Mouse (Mus musculus) retina, postnatal 7 days (tissue): ENCODE results near the gene Anks6.

Source experiments
- DNase-seq: peaks from one replicate; pipeline ENCODE4 v3.0.0-alpha.2; 2012; ENCODE audit warnings: low read depth, low spot score

The Anks6 gene

DNA sequence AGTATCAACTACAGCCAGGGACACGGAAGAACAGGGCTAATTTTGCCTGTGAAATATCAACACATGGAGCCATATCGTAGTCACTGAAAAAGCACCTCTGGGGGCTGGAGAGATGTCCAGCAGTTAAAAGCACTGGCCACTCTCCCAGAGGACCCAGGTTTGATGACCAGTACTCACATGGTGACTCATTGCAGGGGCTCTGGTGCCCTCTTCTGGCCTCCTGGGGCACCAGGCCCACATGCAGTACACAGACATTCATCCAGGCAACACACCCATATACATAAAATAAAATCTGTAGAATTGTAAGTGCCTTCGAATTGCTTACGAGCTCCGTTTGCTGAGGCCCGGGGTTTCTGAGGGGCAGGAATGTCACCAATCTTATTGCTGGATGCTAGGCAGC is 10.3 kb downstream of the Anks6 start:
- DNase-seq: no peak

DNA sequence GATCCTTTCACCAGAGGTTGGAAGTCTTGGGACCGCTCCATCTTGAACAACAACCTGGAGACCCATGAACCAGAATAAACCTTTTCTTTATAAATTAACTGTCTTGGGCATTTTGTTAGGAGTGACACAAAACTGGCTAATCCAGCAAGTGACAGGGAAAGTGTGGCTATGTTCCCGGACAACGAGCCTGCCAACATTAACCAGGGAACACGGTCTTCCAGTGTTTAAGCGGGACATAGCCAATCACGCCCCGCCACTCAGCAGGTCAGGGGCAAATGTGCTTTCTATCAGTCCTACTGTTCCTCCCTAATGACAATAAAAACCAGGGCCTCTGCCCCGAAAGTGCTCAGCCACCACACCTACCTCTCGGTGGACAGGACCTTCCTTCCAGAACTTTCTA is 13.4 kb downstream of the Anks6 start:
- no peak for DNase-seq

- DNase-seq: no peak
Observed at GRCm38 (mm10) chr4:47039586-47039985, 17.6 kb downstream of the Anks6 start.

DNA sequence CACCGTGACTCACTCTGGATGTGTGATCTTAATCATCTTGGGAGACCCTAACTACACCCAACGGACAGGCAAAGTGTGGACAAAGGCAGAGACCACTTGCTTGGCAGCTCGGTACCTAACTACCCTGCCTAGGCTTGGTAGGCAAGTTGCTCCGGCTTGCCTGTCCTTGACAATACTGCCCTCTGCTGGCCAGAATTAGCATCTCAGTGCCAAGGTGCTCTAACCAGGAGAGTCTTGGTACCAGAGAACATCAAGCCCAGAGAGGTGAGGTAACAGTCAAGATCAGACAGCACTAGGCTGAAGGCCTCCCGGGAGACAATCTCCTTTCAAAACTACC is 19.9 kb downstream of the Anks6 start:
- peak; percentile 77 for DNase-seq

GRCm38 (mm10) chr4:47036486-47037320 is 20.5 kb downstream of the Anks6 start:
- DNase-seq: no peak

GRCm38 (mm10) chr4:47035536-47035935 is 21.7 kb downstream of the Anks6 start:
- no peak for DNase-seq

- no peak for DNase-seq
Observed at GRCm38 (mm10) chr4:47032171-47032570, 25.1 kb downstream of the Anks6 start.

GRCm38 (mm10) chr4:47028791-47029190 is 28.4 kb downstream of the Anks6 start:
- DNase-seq: no peak

- no peak for DNase-seq
Observed at GRCm38 (mm10) chr4:47023949-47024348, 33.3 kb downstream of the Anks6 start.

DNA sequence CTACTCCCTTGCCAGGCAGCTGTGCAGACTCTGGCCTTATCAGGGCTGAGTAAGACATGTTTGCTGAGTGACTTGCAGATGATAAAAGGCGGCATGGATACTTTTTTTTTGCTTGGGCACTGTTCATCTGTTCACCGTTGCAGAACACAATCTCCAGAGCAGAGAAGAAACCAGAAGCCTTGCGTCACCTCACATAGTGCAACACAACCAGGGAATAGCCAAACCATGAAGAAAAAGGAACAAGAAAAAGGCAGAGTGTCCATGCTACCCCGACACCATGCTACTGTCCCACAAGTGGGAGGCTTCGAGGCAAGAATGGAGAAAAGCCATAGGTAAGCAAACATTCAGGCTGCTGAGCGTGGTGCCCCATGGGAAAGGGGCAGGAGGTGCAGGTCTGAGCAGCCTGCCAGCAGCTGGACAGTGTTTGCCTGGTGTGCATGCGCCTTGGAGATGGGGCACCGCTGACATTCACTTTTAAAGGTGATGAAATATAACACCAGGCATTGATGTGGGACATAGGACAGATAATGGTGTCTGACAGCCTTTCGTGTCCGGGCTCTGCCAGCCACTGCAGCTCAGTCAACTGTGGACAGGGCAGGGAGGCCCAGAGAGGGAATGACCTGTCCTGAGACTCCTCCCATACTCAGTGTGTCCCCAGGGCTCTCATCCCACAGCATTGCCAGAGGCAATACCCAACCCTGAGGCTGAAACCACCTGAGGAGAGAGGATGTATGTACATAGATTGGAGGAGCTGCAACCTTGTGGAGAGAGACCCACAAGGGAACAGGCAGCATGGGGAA is 34.2 kb downstream of the Anks6 start:
- no peak for DNase-seq

DNA sequence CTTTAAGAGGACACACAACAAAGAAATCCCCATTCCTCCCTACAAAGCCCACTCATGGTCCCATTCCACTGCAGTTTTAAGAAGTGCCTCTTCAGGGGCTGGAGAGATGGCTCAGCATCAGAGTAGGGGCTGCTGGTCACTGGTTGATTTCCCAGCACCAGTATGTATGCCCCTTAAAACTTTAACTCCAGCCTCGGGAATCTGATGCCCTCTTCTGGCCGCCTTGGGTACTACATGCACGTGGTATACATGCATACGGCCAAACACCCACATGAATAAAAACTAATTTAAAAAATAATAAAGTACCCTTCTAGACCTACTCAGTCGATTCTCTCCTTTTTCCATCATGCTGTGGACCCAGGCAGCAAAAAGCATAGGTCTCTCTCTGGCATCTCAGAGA is 36.7 kb downstream of the Anks6 start:
- no peak for DNase-seq

DNA sequence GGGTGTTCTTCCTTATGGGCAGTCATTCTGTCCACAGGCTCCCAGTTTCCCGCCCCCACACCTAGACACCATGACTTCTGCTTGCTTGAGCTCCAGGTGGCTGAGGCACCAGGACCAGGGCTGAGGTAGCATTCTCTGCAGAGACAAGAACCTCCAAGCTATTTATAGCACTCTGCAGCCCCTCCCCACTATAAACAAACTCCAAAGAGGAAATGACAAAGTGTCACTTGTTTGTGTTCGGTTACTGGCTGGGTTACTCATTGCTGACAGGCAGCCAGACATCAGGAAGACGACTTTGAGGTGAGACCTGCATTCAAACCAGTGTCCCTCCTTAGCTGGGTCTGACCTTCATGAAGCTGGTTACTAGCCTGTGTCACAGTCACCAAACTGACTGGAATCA is 42.1 kb downstream of the Anks6 start:
- no peak for DNase-seq

GRCm38 (mm10) chr4:47012476-47012875 is 44.8 kb downstream of the Anks6 start:
- no peak for DNase-seq

DNA sequence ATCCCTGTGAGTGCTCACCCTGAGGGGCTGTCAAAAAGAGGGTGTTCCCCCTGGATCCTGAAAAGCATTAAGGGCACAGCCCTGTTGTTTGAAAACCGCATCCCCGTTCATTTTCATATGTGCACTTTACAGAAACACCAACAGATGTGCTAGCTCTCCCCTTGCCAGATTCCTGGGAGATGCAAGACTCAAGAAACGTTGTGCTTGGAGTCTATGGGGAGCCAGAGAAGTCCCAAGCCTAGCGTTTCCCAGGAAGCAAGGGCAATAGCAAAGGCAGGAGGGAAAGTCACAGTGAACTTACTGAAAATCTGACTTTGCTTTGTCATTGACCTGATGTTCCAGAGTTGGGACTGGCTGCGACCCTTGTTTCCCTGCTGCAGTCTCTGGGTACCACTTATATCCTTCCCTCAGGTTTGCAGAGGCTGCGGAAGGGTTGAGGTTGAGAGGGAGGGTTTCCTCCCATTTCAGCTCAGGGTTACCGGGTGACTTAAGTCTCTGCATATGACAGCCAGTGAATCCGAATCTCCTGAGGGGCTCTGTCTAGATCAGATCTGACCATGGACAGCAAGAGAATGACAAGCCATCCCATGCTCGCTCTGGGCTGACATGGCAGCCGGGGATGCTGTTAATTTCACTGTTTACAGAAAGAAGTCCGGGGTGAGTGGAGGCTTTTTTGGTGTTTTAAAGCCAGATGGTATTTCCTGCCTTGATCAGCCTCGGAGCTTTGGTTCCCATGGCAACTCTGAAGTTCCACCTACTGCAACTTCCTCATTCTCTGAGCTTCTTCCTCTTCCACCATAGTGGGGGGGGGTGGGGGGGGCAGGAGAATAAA is 46.6 kb downstream of the Anks6 start:
- DNase-seq: no peak

DNA sequence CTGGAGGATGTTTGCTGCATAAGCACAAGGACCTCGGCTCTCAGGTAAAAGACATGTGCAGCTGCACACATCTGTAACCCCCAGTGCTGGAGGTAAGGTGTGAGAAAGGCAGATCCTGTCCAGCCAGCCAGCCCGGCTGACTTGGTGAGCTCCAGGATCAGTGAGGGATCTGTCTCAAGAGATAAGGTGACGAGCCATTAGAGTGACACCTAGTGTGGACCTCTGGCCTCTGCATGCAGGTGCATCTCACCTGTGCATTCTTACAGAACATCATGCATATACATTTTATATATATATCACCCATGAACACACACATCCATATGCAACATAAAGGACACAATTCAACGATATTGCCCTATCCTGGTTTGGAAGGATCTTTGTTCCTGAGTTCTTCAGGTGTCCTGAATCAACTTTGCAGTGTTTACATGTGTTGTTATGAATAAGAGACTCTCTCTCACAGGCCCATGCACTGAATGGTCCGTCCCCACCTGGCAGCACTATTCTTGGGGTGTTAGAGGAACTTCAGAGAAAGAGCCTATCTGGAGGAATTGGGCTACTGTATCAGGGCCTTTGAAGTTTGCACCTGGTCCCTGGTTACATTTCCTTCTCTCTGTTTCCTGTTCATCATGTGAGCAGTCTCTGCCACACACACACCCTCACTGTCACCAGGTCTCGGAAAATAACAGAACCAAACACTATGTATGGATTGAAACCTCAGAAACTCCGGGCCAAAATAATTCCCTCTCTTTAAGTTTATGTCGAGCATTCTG is 56.4 kb downstream of the Anks6 start:
- DNase-seq: no peak

- DNase-seq: no peak
Observed at GRCm38 (mm10) chr4:46997969-46998368, 59.3 kb downstream of the Anks6 start.

DNA sequence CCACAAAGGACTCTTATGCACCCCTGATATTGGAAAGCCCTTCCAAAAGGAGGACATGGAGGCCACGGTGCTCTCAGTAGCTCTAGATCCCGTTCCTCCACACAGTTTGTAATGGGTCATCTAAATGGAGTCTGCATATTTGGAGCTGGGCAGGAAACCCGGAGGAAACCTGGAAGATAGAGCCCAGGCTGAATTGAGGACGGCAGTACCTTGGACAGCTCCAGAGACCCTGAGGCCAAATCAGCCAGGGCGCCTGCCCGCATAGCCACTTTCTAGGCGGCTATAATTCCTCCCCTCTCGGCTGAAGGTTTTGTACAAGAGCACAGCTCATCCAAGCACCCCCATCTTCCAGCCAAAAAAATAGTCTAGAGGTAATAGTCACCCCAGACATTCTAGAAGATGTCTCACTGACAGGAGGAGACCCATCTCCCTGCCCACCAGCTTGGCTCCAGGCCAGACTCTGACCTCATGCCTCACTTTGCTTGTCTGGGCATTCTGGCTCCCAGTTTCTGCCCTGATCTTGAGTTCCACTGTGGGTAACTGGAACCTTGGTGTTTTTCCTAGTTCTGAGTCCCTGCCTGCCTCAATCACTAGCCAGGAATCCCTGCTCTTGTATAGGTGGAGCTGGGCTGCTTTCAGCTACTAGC is 64.3 kb downstream of the Anks6 start:
- no peak for DNase-seq

DNA sequence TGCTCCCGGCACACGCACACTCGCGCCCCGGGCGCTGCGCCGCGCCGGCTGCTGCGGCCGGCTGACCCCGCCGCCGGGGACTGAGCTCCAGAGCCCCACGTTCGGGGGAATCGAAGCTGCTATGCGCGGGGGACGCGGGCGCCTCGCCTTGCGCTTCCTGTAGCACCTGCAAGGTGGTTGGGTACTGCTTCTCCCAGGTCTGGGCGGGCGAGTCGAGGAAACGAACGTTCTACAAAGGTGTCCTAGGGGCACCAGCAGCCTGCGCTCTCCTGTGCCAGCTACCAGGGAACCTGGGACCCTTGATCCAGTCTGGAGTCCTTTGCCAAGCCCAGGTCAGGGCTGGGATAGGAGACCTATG is 65.3 kb downstream of the Anks6 start:
- no peak for DNase-seq

DNA sequence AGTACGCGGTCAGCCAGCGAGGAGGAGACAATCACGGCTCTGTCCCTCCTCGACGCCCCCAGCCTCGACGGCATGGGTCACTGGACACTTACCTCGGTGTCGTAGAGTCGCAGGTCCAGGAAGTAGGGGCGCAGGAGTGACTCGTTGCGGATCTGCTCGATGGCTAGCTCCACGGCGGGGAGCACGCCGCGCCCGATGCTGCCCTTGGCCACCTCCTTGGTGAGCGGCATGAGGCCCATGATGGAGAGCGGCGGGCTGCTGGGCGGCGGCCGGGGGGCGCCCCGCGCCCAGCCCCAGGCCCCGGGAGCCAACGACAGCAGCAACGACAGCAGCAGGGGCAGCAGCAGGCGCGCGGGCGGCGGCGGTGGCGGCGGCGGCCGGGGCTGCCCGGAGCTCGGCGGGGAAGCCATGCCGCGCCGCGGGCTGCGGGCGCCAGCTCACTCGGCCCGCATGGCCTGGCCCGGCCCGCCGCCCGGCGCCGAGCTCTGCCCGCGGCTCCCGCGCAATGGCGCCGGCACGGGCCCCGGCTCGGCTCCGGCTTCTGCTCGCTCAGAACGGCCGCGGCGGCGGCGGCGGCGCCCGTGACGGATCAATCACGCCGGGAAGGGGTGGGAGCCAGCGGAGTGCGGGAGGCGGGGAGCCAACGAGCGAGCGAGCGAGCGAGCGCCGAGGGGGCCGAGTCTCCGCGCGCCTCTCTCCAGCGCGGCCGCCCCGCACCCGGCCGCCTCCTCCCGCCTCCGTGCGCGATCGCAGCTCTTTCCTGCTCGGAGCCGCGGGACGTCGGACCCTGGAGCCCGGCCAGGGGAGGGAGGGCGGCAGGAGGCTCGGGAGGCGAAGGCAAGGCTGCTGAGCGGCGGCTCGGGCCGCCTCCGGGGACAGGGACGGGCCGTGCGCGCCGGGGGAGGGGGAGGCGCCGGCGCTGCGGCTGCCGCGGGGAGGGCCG is 65.9 kb downstream of the Anks6 start, which contains the start of gene Gabbr2:
Gene Gabbr2 (minus strand): TSS at position 858 of the 943 bp plus-strand sequence.
- DNase-seq: peak; percentile 54
